Mouse (Mus musculus): Measurements from ENCODE around the gene Aoc1. TPM values are rescaled to one million over a fixed set of nuclear protein-coding genes. Genes with fewer than 3 reads are reported as not detected.

Aoc1 gene
- total and polyA plus RNA-seq, 3 experiments: 0.19 to 0.21 TPM; not detected in 1

GRCm38 (mm10) chr6:48929595-48929994 lies 56.9 kb downstream of the Aoc1 start, which contains the start of gene 1600015I10Rik:
1600015I10Rik (plus strand) TSS chr6:48929895.
- Histone ChIP-seq H3K4me2 (ENCODE audit: insufficient read depth, low read depth, poor library complexity, severe bottlenecking) (no peak within 1 kb of the TSS), H3K27ac (ENCODE audit: insufficient read depth, low read depth) (no peak within 1 kb of the TSS), H3K79me2 (replicated peaks; ENCODE audit: control insufficient read depth, extremely low read depth, insufficient read depth, poor library complexity, severe bottlenecking) (no peaks in the 10 kb centered on the region), H3K36me3 (replicated peaks in 1 of 2; ENCODE audit: control insufficient read depth in 1 of 2, insufficient read depth in 1 of 2, low read length in 1 of 2) (no peaks in the 10 kb centered on the region), H3K9me3 (replicated peaks; ENCODE audit: low read length) (no peaks in the 10 kb centered on the region), H3K27me3 (replicated peaks) (peaks cover 19% of the 10 kb centered on the region), H3K4me3 (replicated peaks in 1 of 3; ENCODE audit: low read depth in 2 of 3, low read length in 2 of 3, poor library complexity in 1 of 3) (no peak within 1 kb of the TSS), H3K4me1 (ENCODE audit: control insufficient read depth in 1 of 2, insufficient read depth in 2 of 2) (no peaks in the 10 kb centered on the region), H3K9ac (ENCODE audit: insufficient read depth, low read depth) (no peak within 1 kb of the TSS)
- in situ Hi-C loops (cut with MboI; ENCODE audit: low pct_ligation_motif_present, low pct_unique_long_range_greater_than_20kb, low sequenced_read_pairs) (no loop called here), dilution Hi-C loops (cut with MboI; ENCODE audit: extremely low pct_ligation_motif_present, extremely low pct_unique_long_range_greater_than_20kb, low sequenced_read_pairs) (no loop called here)
- TF ChIP-seq ETS1 (conservative IDR thresholded peaks at IDR 0.05; ENCODE audit: low read depth, low read length) (no peak), SIN3A (IDR thresholded peaks at IDR 0.05; ENCODE audit: low read length) (no peak)
- DNase-seq (ENCODE audit: extremely low read depth): no peak

- H3K27me3 ChIP-seq (replicated peaks): no peaks in the 10 kb centered on the region
- H3K27ac ChIP-seq (ENCODE audit: insufficient read depth, low read depth): no peak overlapping the region
- H3K4me3 ChIP-seq (replicated peaks in 1 of 3; ENCODE audit: low read depth in 2 of 3, low read length in 2 of 3, poor library complexity in 1 of 3): no peak overlapping the region
- no peak overlapping the region for H3K4me2 ChIP-seq (ENCODE audit: insufficient read depth, low read depth, poor library complexity, severe bottlenecking)
- TF ChIP-seq CHD2 (IDR thresholded peaks at IDR 0.05; ENCODE audit: low read length) (no peak), RCOR1 (conservative IDR thresholded peaks at IDR 0.05; ENCODE audit: low read depth, low read length) (no peak), PAX5 (IDR thresholded peaks at IDR 0.05; ENCODE audit: low read length) (no peak)
- H3K36me3 ChIP-seq (replicated peaks in 1 of 2; ENCODE audit: control insufficient read depth in 1 of 2, insufficient read depth in 1 of 2, low read length in 1 of 2): no peaks in the 10 kb centered on the region
- no peaks in the 10 kb centered on the region for H3K79me2 ChIP-seq (replicated peaks; ENCODE audit: control insufficient read depth, extremely low read depth, insufficient read depth, poor library complexity, severe bottlenecking)
- peaks cover 0 to 14% of the 10 kb centered on the region in 2 experiments; a peak in 2 of 4 replicates for H3K4me1 ChIP-seq (ENCODE audit: control insufficient read depth in 1 of 2, insufficient read depth in 2 of 2)
- no peaks in the 10 kb centered on the region for H3K9me3 ChIP-seq (replicated peaks; ENCODE audit: low read length)
- in situ Hi-C loops (cut with MboI; ENCODE audit: low pct_ligation_motif_present, low pct_unique_long_range_greater_than_20kb, low sequenced_read_pairs): no loop called here
- no peak overlapping the region for H3K9ac ChIP-seq (ENCODE audit: insufficient read depth, low read depth)
- no peak for DNase-seq (ENCODE audit: extremely low read depth)
- dilution Hi-C loops (cut with MboI; ENCODE audit: extremely low pct_ligation_motif_present, extremely low pct_unique_long_range_greater_than_20kb, low sequenced_read_pairs): no loop called here
Measured at GRCm38 (mm10) chr6:48949596-48949995, 76.9 kb downstream of the Aoc1 start.

- dilution Hi-C loops (cut with MboI; ENCODE audit: extremely low pct_ligation_motif_present, extremely low pct_unique_long_range_greater_than_20kb, low sequenced_read_pairs): no loop called here
- TF ChIP-seq UBTF (IDR thresholded peaks at IDR 0.05; ENCODE audit: low read depth, low read length) (no peak), CTCF (conservative IDR thresholded peaks at IDR 0.05 in 1 of 2, IDR thresholded peaks at IDR 0.05 in 1 of 2; ENCODE audit: low read depth in 2 of 2, low read length in 2 of 2) (no peak), MAFK (IDR thresholded peaks at IDR 0.05; ENCODE audit: insufficient replicate concordance, low read length) (no peak), BHLHE40 (IDR thresholded peaks at IDR 0.05; ENCODE audit: low read depth, low read length) (no peak), E2F4 (IDR thresholded peaks at IDR 0.05; ENCODE audit: insufficient replicate concordance, low read depth, low read length) (no peak), TCF12 (IDR thresholded peaks at IDR 0.05; ENCODE audit: low read depth, low read length) (no peak), MEF2A (IDR thresholded peaks at IDR 0.05; ENCODE audit: borderline replicate concordance, low read depth, low read length) (no peak), NRF1 (IDR thresholded peaks at IDR 0.05; ENCODE audit: low read depth, low read length) (no peak), USF2 (conservative IDR thresholded peaks at IDR 0.05; ENCODE audit: low read depth, low read length) (no peak), MXI1 (IDR thresholded peaks at IDR 0.05; ENCODE audit: low read depth, low read length) (no peak), MAZ (IDR thresholded peaks at IDR 0.05; ENCODE audit: low read depth, low read length) (no peak), ZC3H11A (IDR thresholded peaks at IDR 0.05; ENCODE audit: low read depth, low read length) (no peak), JUN (IDR thresholded peaks at IDR 0.05; ENCODE audit: insufficient read depth, low read depth, low read length) (no peak), PAX5 (IDR thresholded peaks at IDR 0.05; ENCODE audit: low read length) (no peak), SMC3 (IDR thresholded peaks at IDR 0.05; ENCODE audit: low read depth, low read length) (no peak)
Measured at GRCm38 (mm10) chr6:48950676-48951075, 78.0 kb downstream of the Aoc1 start.

More at GRCm38 (mm10) chr6:48950676-48951075, 78.0 kb downstream of the Aoc1 start:
- Histone ChIP-seq H3K9me3 (replicated peaks; ENCODE audit: low read length) (no peaks in the 10 kb centered on the region), H3K79me2 (replicated peaks; ENCODE audit: control insufficient read depth, extremely low read depth, insufficient read depth, poor library complexity, severe bottlenecking) (no peaks in the 10 kb centered on the region), H3K9ac (ENCODE audit: insufficient read depth, low read depth) (no peak overlapping the region), H3K27me3 (replicated peaks) (no peaks in the 10 kb centered on the region), H3K4me2 (ENCODE audit: insufficient read depth, low read depth, poor library complexity, severe bottlenecking) (no peak overlapping the region), H3K36me3 (replicated peaks in 1 of 2; ENCODE audit: control insufficient read depth in 1 of 2, insufficient read depth in 1 of 2, low read length in 1 of 2) (no peaks in the 10 kb centered on the region), H3K4me1 (ENCODE audit: control insufficient read depth in 1 of 2, insufficient read depth in 2 of 2) (peaks cover 0 to 22% of the 10 kb centered on the region in 2 experiments; a peak in 2 of 4 replicates), H3K4me3 (replicated peaks in 1 of 3; ENCODE audit: low read depth in 2 of 3, low read length in 2 of 3, poor library complexity in 1 of 3) (no peak overlapping the region), H3K27ac (ENCODE audit: insufficient read depth, low read depth) (no peak overlapping the region)
- in situ Hi-C loops (cut with MboI; ENCODE audit: low pct_ligation_motif_present, low pct_unique_long_range_greater_than_20kb, low sequenced_read_pairs): loop anchor here (10.0 to 25.0 kb wide), 2 partner anchors 86 to 313 kb away; partner anchors contain the start of genes AI854703 and Gimap8
- no peak for DNase-seq (ENCODE audit: extremely low read depth)

All from CH12.LX (cell line).